ENCODE assay signal across 24 mouse cellular contexts in genomic region chr9:47616391-47616790, GRCm38 (mm10).
DNase-seq lines count a peak whose midpoint lies in the region; ATAC-seq and TF ChIP-seq lines count a peak whose summit lies in the region.
"Had no signal": no experiment of that assay in that cellular context is flagged by ENCODE, and none has a peak within 500 bp of the region (broad histone marks: within the 10 kb centered on the region; RNA-seq: fewer than 3 reads in every experiment).

No protein-coding gene starts in this region.

- TF ChIP-seq CTCF in heart, adult 2 months (IDR thresholded peaks at IDR 0.05): no peak
- no peak for TF ChIP-seq CTCF in cortical plate, adult 2 months (IDR thresholded peaks at IDR 0.05; ENCODE audit: extremely low read depth, insufficient read depth, low read length)
- no peak for TF ChIP-seq CTCF in heart, postnatal 0 days (IDR thresholded peaks at IDR 0.05; ENCODE audit: low read depth)

- no peaks in the 10 kb centered on the region for H3K79me2 ChIP-seq in heart, adult 2 months (replicated peaks; ENCODE audit: control insufficient read depth, insufficient read depth, low read length)

- H3K4me1 ChIP-seq in heart, adult 2 months (ENCODE audit: control insufficient read depth, insufficient read depth, low read length): no peaks in the 10 kb centered on the region; the same call in 1 of the 2 replicates
- H3K4me1 ChIP-seq in cortical plate, adult 2 months (ENCODE audit: control insufficient read depth, insufficient read depth, low read length): peaks cover 6% of the 10 kb centered on the region; the same call in 1 of the 2 replicates
- no peaks in the 10 kb centered on the region; the same call in 1 of the 2 replicates for H3K4me1 ChIP-seq in heart, postnatal 0 days (ENCODE audit: control insufficient read depth, insufficient read depth)
- H3K4me1 ChIP-seq: megakaryocyte, embryonic 14.5 days had no signal

- H3K27ac ChIP-seq in heart, adult 2 months: no peak overlapping the region
- H3K27ac ChIP-seq in cortical plate, adult 2 months (ENCODE audit: insufficient read depth, low read length): 0 out of 2 replicates have a peak overlapping the region, but pooled peaks have one; percentile 15
- H3K27ac ChIP-seq in heart, postnatal 0 days (ENCODE audit: low read depth): no peak overlapping the region
- H3K27ac ChIP-seq: embryonic facial prominence, embryonic 10.5 days; forebrain, embryonic 15.5 days; limb, embryonic 15.5 days; liver, embryonic 14.5 days; midbrain, embryonic 13.5 days; neural tube, embryonic 12.5 days had no signal

- 56% methylated on average over 4 of the region's 4 CpGs for WGBS in heart, adult 2 months
- 30% methylated on average over 4 of the region's 4 CpGs for WGBS in heart, postnatal 0 days

- intact Hi-C loops in heart, adult 2 months (cut with DNase I): no loop called here

- H3K27me3 ChIP-seq in heart, adult 2 months (ENCODE audit: control insufficient read depth, insufficient read depth, low read length): no peaks in the 10 kb centered on the region
- no peaks in the 10 kb centered on the region for H3K27me3 ChIP-seq in heart, postnatal 0 days (ENCODE audit: control insufficient read depth, insufficient read depth, low read length)
- H3K27me3 ChIP-seq: forebrain, embryonic 15.5 days; megakaryocyte, embryonic 14.5 days; neural tube, embryonic 12.5 days had no signal

- H3K9me3 ChIP-seq in heart, postnatal 0 days (replicated peaks; ENCODE audit: control insufficient read depth, low read length): no peaks in the 10 kb centered on the region
- H3K9me3 ChIP-seq: embryonic facial prominence, embryonic 10.5 days; forebrain, embryonic 15.5 days; limb, embryonic 15.5 days; midbrain, embryonic 13.5 days; neural tube, embryonic 12.5 days had no signal

- ATAC-seq in heart, postnatal 0 days (ENCODE audit: insufficient read depth, low read depth): peak; percentile 44; the same call in 1 of the 2 replicates
- ATAC-seq in megakaryocyte, adult 5-6 weeks (ENCODE audit: poor library complexity, severe bottlenecking): no peak
- ATAC-seq: forebrain, embryonic 15.5 days; intestine, postnatal 0 days; midbrain, embryonic 13.5 days had no signal

- H3K36me3 ChIP-seq in heart, adult 2 months (ENCODE audit: control insufficient read depth, insufficient read depth, low read length): no peaks in the 10 kb centered on the region; the same call in 1 of the 2 replicates
- H3K36me3 ChIP-seq in heart, postnatal 0 days (replicated peaks; ENCODE audit: control insufficient read depth, insufficient read depth, low read length): no peaks in the 10 kb centered on the region
- H3K36me3 ChIP-seq: embryonic facial prominence, embryonic 10.5 days; forebrain, embryonic 15.5 days; limb, embryonic 15.5 days; midbrain, embryonic 13.5 days; neural tube, embryonic 12.5 days had no signal

- TF ChIP-seq EP300 in heart, adult 2 months (IDR thresholded peaks at IDR 0.05; ENCODE audit: insufficient read depth, low read depth, low read length): no peak
- TF ChIP-seq EP300 in heart, postnatal 0 days (IDR thresholded peaks at IDR 0.05; ENCODE audit: low read depth): no peak

- H3K9ac ChIP-seq in heart, adult 2 months (ENCODE audit: low read depth, low read length): no peak overlapping the region
- H3K9ac ChIP-seq in heart, postnatal 0 days (replicated peaks; ENCODE audit: low read depth, low read length): no peak overlapping the region
- H3K9ac ChIP-seq: forebrain, embryonic 15.5 days; limb, embryonic 15.5 days; liver, embryonic 14.5 days; lung, embryonic 14.5 days; midbrain, embryonic 13.5 days; neural tube, embryonic 12.5 days had no signal

- TF ChIP-seq POLR2A in heart, adult 2 months (IDR thresholded peaks at IDR 0.05; ENCODE audit: insufficient read depth, low read depth, low read length): no peak
- TF ChIP-seq POLR2A in cortical plate, adult 2 months (IDR thresholded peaks at IDR 0.05; ENCODE audit: extremely low read depth, insufficient read depth, low read length): no peak

- peak overlapping the region; percentile 39 for H3K4me2 ChIP-seq in heart, postnatal 0 days (ENCODE audit: low read depth, low read length)
- H3K4me2 ChIP-seq: forebrain, embryonic 15.5 days; limb, embryonic 15.5 days; lung, embryonic 14.5 days; midbrain, embryonic 13.5 days; neural tube, embryonic 12.5 days had no signal

- no peak overlapping the region for H3K4me3 ChIP-seq in heart, adult 2 months
- no peak overlapping the region for H3K4me3 ChIP-seq in cortical plate, adult 2 months (ENCODE audit: insufficient read depth, low read length)
- no peak overlapping the region for H3K4me3 ChIP-seq in heart, postnatal 0 days (ENCODE audit: low read depth, low read length)
- H3K4me3 ChIP-seq: embryonic facial prominence, embryonic 10.5 days; forebrain, embryonic 15.5 days; limb, embryonic 15.5 days; megakaryocyte, embryonic 14.5 days; midbrain, embryonic 13.5 days; neural tube, embryonic 12.5 days had no signal

- DNase-seq in heart, adult 8-10 months (ENCODE audit: low spot score): peak; percentile 9
- no peak for DNase-seq in heart, adult 2 months
- DNase-seq in MN1 (ENCODE audit: low spot score): peak; percentile 43
- peak; percentile 46 for DNase-seq in heart, postnatal 0 days (ENCODE audit: low spot score)
- DNase-seq in cerebellum, adult 18-20 months: no peak
- DNase-seq: adrenal gland, postnatal 14 days; cerebellum, adult 9-10 months; kidney, postnatal 36 days; layer of hippocampus, adult 9-11 months; left cerebral cortex, postnatal 4 days; lung, embryonic 14.5 days; retina, postnatal 1 day; right cerebral cortex, postnatal 25 days; thymus, postnatal 36 days had no signal

Comparison
In these comparisons a context has a peak if more than half of its experiments do, and no peak if none do; other contexts are left out.
1. DNase-seq: peak in heart, adult 8-10 months (single experiment), MN1 (single experiment) and heart, postnatal 0 days (single experiment); none in heart, adult 2 months (0 of 2) and cerebellum, adult 18-20 months (0 of 2).